Mouse (Mus musculus) layer of hippocampus, adult 8-10 months (tissue): ENCODE measurements at regions not wholly inside any gene's neighbourhood (a gene's known extent, or its start where the extent isn't known, plus 50 kb on each side); places are given as distances from the start of the nearest gene placed in this dataset.

ENCODE experiments used
- DNase-seq, 2 experiments: peaks; one replicate each; pipeline ENCODE4 v3.0.0; 2022; ENCODE audit warnings: low spot score in 2 of 2

DNA sequence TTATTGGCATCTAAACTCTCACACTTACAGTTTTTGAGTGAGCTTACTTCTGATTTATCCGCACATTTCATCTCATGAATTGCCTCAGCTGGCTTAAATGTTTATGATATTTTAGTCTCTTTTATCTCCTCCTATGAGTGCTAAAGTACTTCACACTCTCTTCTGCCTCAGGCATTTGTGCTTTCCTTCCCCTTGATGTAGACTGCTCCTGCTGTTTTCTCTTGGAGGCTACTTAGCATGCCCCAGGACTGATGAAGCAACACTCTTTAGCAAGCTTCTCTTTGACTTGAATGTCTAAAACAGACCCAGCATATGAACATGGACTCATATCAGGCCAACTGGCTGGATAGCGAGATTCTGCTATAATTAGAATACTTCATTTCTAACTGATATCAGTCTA, 882.8 kb downstream of the Tecrl start:
- DNase-seq = no peak

DNA sequence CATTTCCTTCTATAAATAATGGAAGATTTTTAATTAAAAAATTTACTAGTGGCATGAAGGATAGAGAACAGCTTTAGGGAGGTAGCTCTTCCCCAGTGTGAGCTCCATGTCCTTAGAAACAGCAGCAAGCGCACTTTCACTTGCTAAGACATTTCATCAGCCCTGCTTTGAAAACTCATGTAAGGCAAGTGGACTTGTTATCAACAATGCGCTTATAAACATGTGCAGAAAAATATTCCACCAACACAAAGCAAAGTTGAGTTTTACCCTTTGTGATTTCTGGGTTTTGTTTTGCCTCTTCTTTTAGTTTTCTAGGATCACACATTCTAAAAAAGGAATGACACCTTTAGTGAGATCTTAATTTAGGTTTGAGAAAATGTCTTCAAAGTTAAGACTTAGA, 890.7 kb downstream of the Tecrl start:
- DNase-seq = no peak

DNA sequence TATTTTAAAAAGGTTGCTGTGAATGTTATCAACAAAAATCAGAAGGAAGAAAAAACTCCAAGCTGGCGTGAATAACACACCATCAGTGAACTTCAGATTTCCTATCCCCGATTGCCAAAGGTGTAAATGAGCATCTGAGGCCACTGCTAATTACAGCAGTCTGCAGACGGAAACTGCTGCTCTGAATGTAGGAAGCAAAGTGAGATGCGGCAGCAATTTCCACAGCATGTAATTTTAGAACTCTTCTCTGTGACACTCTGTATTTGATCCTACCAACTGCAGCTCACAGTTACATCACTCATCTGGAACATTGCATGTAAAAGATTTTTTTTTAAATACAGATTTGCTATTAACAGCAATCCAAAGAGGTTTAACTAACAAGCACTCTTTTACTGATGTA, 913.7 kb downstream of the Tecrl start:
- DNase-seq = peak; percentile 5 to 6

DNA sequence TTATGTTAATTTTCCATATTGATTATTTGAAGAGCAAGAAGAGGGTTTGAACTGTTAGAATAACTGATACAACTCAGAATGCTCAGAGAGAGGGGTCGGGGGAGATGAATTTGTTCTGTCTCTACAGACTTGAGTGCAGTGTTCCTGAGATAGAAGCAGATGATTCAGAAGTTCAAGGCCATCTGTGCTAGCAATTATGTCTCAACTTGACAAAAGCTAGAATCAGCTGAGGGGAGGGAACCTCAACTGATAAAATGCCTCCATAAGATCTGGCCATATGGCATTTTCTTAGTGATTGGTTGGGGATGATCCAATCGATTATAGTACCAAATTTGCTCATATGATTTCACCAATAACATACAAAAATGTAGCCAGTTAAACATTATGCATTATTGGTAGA, 914.9 kb downstream of the Tecrl start:
- no peak for DNase-seq

DNA sequence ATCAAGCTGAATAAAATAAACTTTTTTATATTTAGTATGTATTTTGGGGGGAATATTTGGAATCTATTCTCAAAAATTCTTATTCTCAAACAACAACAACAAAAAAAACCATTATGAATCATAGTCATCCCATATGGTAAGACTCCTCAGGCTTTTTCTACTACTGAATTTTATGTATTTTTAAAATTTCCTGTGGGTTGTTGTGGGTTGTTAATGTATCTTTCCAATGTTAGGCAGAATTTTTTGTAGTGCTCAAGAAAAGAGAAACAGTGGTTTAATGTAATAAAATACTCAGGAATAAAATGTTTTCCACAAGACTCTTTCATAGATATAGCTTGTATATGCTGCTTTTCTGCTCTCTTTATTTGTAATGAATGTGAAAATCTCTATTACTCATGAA, 934.6 kb downstream of the Tecrl start:
- DNase-seq = no peak

DNA sequence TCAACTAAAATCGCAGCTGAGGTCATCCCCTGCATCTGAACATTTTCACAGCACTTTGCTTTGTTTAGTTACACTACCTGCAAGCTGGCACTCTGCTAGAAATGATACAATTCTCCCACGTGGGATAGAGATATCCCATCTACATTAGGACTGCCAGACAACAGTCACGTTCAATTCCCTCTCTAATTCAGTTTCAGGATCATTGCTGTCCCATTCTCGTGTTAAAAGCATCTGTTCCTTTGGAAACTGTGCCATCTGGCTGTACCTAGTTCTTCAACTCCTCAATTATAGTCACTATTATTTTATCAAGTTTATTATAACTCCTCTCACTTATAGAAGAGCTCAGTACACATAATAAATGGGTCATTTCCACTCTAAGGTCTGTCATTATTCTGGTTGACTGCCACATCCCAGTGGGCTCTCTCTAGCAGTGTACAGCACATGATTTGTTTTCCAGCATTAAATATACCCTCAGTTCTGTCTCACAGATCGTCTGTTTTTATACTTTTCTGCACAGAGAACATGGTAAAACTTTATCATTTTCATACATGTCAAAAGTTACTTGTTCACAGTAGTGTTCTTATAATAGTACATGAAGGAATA, 958.3 kb downstream of the Tecrl start:
- DNase-seq = no peak

DNA sequence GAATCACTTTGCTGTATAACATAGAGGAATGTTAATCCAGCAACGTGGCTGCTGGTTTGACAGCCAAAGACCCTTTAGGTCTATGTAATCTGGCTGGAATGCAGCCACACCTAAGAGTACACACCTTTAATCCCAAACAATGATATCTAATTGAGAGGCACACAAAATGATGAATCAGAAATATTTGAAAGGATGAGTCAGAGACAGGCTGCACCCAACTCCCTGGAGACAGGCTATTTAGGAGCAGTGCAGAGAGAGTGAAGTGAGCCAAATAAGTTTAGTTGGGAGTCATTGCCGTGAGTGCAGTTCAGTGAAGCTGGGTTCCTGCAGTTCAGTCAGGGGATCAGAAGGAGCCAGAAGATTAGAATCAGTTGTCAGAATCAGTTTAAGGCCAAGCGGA, 993.4 kb downstream of the Tecrl start:
- no peak for DNase-seq

DNA sequence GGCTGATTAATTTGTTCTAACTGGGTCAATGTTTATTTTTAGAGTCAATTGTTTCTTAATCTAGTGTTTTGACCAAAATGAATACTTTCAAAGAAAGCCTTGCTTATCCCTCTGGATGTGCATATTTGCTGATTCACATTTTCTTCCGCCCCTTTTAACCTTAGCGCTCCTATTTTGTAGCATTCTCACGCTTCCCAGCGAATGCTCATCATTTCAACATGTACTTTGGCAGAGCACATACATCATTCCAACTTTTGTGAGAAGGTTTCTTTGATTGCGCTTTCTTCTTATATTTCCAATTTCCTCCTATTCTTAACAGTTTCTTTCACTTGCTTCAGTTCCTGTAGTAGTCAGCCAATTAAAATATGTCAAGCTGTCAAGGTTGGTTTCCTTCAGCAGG, 998.7 kb downstream of the Tecrl start:
- DNase-seq = no peak

DNA sequence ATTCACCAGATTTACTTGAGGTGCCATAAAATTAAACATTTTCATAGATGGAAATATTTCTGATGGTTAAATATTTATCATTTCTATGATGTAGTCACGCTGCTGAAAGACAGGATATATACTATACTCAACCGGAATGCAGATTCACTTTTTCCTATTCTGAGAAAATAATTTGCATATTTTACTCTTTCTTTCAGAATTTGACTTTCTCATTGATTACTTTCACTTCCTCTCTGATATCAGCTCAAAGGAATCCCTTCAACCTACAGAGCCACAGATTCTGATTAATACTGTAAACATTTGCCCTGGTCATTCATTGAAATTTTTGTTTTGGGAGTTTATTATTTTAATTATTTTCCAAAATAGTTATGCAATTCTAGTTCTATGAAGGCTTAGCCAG, 1003.9 kb downstream of the Tecrl start:
- no peak for DNase-seq

DNA sequence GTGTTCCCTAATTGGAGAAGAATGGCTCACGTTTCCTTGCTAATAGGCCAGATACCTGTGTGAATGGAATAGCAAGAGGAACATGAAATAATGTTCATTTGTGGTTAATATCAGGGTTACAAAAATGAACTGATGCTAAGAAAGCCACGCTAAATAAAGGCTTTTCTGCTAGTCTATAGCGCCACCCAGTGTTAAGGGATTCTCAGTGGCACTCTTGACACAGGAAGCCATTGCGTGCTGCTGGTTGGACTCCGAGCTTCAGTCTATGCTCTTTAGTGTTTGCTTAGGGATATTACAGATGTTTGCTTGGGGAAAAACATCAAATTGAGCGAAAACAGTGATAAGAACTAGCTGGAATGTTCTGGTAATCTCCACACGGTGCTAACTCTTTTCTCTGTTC, 1008.3 kb downstream of the Tecrl start:
- DNase-seq = peak; percentile 35 to 68

DNA sequence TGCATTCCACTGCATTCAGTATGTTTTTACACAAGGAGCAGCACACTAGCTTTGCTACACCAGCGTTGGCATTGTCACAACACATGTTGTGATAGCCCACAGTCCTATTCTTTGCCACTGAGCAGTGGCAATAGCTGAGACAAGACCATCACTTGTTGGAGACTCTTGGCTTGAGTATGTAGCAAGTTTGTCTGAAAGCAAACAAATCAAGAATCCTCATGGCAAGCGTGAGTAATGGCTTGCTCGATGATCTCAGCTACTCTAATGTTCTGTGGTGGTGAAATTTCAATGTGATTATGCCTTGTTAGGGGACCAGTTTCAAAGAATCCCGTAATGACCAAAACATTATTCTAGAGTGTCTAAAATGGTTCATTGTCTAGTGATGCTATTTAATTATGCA, 1030.6 kb downstream of the Tecrl start:
- DNase-seq = no peak

DNA sequence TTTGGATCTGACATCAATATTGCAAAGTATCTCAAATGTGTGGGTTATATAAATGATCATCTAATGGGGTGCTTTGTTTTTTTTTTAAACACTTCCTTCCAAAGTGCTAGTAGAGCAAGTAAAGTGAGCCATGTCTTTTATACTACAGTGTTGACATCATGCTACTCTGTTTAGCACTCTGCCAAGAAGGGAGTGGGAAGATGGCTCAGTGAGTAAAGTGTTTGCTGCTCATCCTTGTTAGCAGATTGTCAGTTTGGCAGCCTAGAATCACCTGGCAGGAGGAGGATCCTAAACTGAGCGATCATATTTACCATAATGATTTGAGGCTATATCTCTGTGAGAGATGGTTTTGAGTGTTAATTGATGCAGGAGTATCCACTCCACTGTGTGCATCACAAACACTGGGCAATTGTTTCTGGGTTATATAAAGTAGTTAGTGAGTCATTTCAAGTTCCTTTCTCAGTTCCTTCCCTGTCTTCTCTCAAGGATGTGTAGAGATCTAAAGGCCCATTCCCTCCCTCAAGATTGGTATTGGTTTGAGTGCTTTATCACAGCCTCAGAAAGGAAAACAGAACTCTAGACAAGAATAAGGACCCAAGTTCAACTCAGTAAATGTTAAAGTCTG, 1035.2 kb downstream of the Tecrl start:
- no peak for DNase-seq

DNA sequence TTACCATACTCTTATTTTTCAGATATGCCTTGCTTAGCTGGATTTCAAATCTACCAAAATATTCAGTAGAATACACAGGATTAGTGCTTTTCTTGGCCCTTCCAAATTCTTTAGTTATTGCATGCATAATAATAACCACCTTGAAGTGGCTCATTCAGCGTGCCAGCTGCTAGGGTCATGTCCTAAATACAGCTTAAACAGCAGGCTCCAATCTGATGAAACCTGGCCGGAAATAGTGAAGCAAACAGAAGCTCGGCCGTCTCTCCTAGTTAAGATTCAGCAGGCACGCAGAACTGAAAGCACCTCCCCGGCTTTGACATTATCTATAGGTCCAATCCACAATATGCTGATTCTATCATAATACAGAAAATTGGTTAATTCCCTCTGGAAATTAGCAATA, 1042.9 kb downstream of the Tecrl start:
- no peak for DNase-seq

DNA sequence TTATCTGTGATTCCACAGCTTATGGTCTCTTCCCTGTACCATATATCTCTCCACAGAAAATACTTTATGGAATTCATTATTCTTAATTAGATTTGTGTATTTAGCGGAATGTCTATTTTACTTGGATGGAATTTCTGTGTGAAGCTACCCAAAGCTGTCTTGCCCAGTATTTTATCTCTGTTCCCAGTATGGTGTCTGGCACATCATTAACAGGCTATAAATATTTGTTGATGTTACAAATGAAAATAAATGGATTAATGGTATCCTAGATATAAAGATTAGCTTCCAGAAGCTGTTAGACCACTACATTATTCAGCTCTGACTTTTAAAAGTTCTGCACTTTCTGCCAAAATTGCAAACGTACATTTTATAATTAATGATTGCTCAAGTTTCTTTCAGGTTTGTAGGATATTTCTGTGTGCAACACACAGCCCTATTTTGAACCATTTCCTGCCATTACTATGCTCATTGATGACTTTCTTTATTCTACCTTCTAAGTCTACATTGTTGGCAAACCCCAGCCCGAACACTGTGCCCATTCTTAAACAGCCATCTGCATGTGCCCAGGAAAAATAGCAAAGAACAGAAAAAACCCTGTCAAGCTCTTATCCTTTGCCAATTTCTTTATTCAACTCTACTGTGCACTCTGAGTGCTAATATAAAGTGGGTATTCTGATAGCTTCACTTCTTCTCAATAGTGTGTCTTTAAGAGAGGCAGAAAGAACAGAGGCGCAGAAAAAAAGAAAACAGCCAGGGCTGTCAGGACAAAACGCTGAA, 1066.7 kb downstream of the Tecrl start:
- DNase-seq = peak in 1 of 2 experiments; percentile 5

DNA sequence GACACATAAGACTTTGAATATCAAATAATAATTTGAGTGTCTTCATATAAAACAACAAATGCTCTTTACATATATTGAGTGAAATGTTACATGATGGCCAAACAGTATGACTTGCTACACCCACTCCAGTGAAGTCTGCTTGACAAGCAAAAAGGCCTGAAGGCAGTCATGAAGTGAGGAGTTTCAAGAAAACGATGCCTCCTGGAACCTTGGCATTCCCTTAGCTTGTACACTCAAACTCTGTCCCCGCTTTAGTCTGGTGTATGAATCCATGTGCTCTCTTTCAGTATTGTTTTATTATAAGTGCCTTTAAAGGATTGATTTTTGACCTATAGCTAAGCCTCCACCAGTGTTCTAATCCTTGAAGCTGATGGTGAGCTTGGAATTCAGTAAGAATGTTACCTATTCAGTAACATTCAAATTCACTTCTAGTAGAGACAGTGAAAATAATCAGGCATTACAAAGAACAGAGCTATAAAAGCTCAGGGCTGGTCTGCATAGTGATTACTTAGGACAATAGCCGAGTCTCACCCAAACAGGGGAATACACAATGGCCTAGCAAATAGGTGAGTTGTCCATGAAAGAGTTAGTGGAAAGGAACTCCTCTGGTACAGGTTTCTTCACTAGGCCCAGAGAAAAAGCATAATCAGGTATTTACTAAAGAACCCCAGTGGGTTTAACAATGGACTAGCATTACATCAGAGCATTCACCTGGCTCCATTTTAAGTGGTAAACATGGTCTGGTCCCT, 1101.5 kb downstream of the Tecrl start:
- no peak for DNase-seq

DNA sequence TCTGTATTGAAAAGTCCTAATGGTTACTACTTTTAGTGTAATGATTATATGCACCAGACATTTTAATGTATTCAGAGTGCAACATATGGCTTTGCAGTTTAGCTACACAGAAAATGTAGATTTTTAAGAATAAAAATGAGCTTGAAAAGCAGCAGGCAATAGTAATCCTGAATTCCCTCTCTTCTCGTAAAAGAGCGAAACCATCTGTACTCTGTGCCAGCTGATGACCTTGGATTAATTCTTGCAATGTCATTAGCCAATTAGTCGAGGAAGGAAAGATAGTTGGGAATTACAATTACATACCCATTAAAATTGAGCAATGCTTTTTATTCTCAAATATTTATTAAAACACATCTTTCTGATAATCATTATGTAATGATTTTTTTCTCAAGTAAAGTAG, 1128.7 kb downstream of the Tecrl start:
- DNase-seq = no peak

DNA sequence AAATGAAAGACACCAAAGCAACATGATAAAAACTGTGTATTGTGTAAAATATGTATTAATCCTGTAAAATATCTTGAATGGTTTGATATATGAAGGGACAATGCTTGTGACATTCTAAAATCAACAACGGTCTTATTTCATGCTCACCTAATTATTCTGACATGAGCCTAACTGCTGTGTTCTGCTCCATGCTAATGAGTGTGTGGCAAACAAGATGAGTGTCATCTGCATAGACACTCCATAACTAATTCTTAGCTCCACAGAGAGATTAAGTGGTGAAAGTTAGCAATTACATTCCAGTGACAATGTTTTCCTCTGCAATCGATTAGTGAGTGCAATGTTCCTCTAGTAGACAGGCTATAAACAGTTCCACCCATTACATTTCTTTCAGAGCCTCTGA, 1131.4 kb downstream of the Tecrl start:
- DNase-seq = no peak

DNA sequence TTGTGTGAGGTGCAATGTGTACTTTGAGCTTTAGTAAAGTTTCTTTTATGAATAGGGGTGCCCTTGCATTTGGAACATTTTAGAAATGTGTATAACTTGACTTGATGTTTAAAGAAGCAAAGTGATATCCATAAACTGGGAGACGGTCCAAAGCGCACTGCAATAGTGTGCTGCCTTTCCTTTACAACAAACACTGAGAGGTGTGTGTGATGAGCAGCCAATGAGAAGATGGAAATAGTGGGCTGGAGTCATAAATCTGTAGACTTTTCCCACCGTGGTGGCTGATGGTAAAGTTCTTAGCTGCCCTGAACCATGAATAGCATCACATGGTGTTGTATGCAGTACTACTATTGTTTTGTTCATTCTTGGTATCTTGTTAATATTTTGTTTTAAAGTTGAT, 1151.4 kb downstream of the Tecrl start:
- DNase-seq = no peak
